Mouse (Mus musculus): ENCODE data around the gene AU018091. TPM values are rescaled to one million over a fixed set of nuclear protein-coding genes. Genes with fewer than 3 reads are reported as not detected.

The AU018091 gene
- polyA plus RNA-seq (2012; rRNA removed) (not detected in 2 replicates), polyA plus RNA-seq (2014; fragmentation: Nextera tagmentation; extraction: Ambion mirVana) (not detected in 2 replicates)

- Histone ChIP-seq H3K27ac (no peak within 1 kb of the TSS), H3K4me2 (ENCODE audit: low read depth) (no peak within 1 kb of the TSS), H3K27me3 (ENCODE audit: control insufficient read depth, insufficient read depth, low read length) (no peaks in the 10 kb centered on the region), H3K4me3 (ENCODE audit: insufficient read depth in 1 of 2, low read depth in 2 of 2, low read length in 2 of 2) (no peak within 1 kb of the TSS), H3K9me3 (ENCODE audit: control insufficient read depth, low read length) (no peaks in the 10 kb centered on the region), H3K36me3 (replicated peaks; ENCODE audit: control insufficient read depth, insufficient read depth, low read depth) (no peaks in the 10 kb centered on the region), H3K4me1 (replicated peaks; ENCODE audit: control insufficient read depth in 2 of 2, insufficient read depth in 2 of 2, low read length in 1 of 2) (no peaks in the 10 kb centered on the region), H3K9ac (replicated peaks) (no peak within 1 kb of the TSS)
- no peak for TF ChIP-seq EP300 (IDR thresholded peaks at IDR 0.05; ENCODE audit: low read depth)
- TF ChIP-seq CTCF (IDR thresholded peaks at IDR 0.05; ENCODE audit: low read depth): no peak
- 57% methylated on average over 3 of the region's 3 CpGs for WGBS (ENCODE audit: insufficient replicate concordance)
- DNase-seq (ENCODE audit: low read depth in 3 of 3, low spot score in 3 of 3) (no peak), ATAC-seq (ENCODE audit: insufficient read depth) (no peak)
Observed at GRCm38 (mm10) chr7:3168925-3169324, at the start of gene AU018091. TSS of gene AU018091 (minus strand) at chr7:3169203.

DNA sequence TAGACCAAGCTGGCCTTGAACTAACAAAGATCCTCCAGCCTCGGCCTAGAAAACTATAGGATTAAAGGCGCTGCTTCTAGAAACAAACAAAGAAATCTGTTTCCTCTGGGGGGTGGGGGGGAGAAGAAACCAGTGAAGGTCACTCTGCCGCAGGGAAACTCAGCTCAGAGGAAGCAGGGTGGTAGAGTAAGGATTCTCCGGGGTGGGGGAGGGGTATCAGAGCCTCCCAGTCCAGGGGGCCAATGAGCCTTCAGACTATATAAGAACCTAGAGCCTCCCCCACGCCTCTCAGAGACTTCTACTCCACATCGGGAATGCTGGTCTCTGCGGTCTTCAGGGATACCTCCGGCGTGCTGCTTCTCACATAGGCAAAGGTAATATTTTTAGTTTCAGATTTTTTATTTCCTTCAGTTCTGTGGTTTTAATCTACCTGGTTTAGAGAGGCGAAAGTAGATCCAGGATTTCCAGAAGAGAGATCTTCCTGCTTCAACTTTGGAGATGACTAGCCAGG, 48.6 kb upstream of the AU018091 start:
- no peak overlapping the region for H3K4me3 ChIP-seq (ENCODE audit: insufficient read depth in 1 of 2, low read depth in 2 of 2, low read length in 2 of 2)
- no peak overlapping the region for H3K4me2 ChIP-seq (ENCODE audit: low read depth)
- H3K9me3 ChIP-seq (ENCODE audit: control insufficient read depth, low read length): no peaks in the 10 kb centered on the region
- peaks cover 7% of the 10 kb centered on the region for H3K27me3 ChIP-seq (ENCODE audit: control insufficient read depth, insufficient read depth, low read length)
- no peak overlapping the region for H3K9ac ChIP-seq (replicated peaks)
- TF ChIP-seq CTCF (IDR thresholded peaks at IDR 0.05; ENCODE audit: low read depth) (no peak), EP300 (IDR thresholded peaks at IDR 0.05; ENCODE audit: low read depth) (no peak)
- ATAC-seq (ENCODE audit: insufficient read depth) (no peak), DNase-seq (ENCODE audit: low read depth in 3 of 3, low spot score in 3 of 3) (no peak)
- no peaks in the 10 kb centered on the region for H3K36me3 ChIP-seq (replicated peaks; ENCODE audit: control insufficient read depth, insufficient read depth, low read depth)
- WGBS (ENCODE audit: insufficient replicate concordance): 15% methylated on average over 10 of the region's 10 CpGs
- H3K27ac ChIP-seq: no peak overlapping the region
- 0 out of 4 replicates have a peak, but pooled peaks cover 0 to 2% of the 10 kb centered on the region in 2 experiments for H3K4me1 ChIP-seq (replicated peaks; ENCODE audit: control insufficient read depth in 2 of 2, insufficient read depth in 2 of 2, low read length in 1 of 2)

DNA sequence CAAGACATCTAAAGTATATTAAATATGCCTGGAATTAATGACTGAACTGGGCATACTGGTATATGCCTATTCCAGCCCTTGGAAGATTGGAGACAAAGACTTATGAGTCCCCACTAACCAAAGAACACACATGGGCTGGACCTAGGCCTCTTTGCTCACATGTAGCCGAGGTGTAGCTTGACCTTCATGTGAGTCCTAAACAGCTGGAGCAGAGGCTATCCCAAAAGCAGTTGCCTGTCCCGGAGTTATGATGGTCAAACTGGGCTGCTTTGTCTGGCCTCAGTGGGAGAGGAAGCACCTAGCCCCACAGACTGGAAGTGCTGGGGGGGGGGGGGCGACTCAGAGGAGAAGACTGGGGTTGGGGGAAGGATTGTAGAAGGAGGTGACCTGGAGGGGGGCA, 47.3 kb upstream of the AU018091 start:
- H3K4me1 ChIP-seq (replicated peaks; ENCODE audit: control insufficient read depth in 2 of 2, insufficient read depth in 2 of 2, low read length in 1 of 2): 0 out of 4 replicates have a peak, but pooled peaks cover 0 to 2% of the 10 kb centered on the region in 2 experiments
- no peak for TF ChIP-seq EP300 (IDR thresholded peaks at IDR 0.05; ENCODE audit: low read depth)
- no peak for TF ChIP-seq CTCF (IDR thresholded peaks at IDR 0.05; ENCODE audit: low read depth)
- no peak overlapping the region for H3K4me3 ChIP-seq (ENCODE audit: insufficient read depth in 1 of 2, low read depth in 2 of 2, low read length in 2 of 2)
- DNase-seq (ENCODE audit: low read depth in 3 of 3, low spot score in 3 of 3): no peak
- no peaks in the 10 kb centered on the region for H3K9me3 ChIP-seq (ENCODE audit: control insufficient read depth, low read length)
- H3K27ac ChIP-seq: no peak overlapping the region
- no peak for ATAC-seq (ENCODE audit: insufficient read depth)
- H3K4me2 ChIP-seq (ENCODE audit: low read depth): no peak overlapping the region
- peaks cover 7% of the 10 kb centered on the region for H3K27me3 ChIP-seq (ENCODE audit: control insufficient read depth, insufficient read depth, low read length)
- no peaks in the 10 kb centered on the region for H3K36me3 ChIP-seq (replicated peaks; ENCODE audit: control insufficient read depth, insufficient read depth, low read depth)
- H3K9ac ChIP-seq (replicated peaks): no peak overlapping the region
- 47% methylated on average over 3 of the region's 3 CpGs for WGBS (ENCODE audit: insufficient replicate concordance)

GRCm38 (mm10) chr7:3213557-3213956, 44.6 kb upstream of the AU018091 start:
- Histone ChIP-seq H3K4me2 (ENCODE audit: low read depth) (no peak overlapping the region), H3K27me3 (ENCODE audit: control insufficient read depth, insufficient read depth, low read length) (peaks cover under 1% of the 10 kb centered on the region; the same call in 1 of the 2 replicates), H3K9me3 (ENCODE audit: control insufficient read depth, low read length) (no peaks in the 10 kb centered on the region), H3K4me3 (ENCODE audit: insufficient read depth in 1 of 2, low read depth in 2 of 2, low read length in 2 of 2) (no peak overlapping the region), H3K27ac (no peak overlapping the region), H3K4me1 (replicated peaks; ENCODE audit: control insufficient read depth in 2 of 2, insufficient read depth in 2 of 2, low read length in 1 of 2) (no peaks in the 10 kb centered on the region), H3K9ac (replicated peaks) (no peak overlapping the region), H3K36me3 (replicated peaks; ENCODE audit: control insufficient read depth, insufficient read depth, low read depth) (no peaks in the 10 kb centered on the region)
- ATAC-seq (ENCODE audit: insufficient read depth) (no peak), DNase-seq (ENCODE audit: low read depth in 3 of 3, low spot score in 3 of 3) (no peak)
- TF ChIP-seq EP300 (IDR thresholded peaks at IDR 0.05; ENCODE audit: low read depth) (no peak), CTCF (IDR thresholded peaks at IDR 0.05; ENCODE audit: low read depth) (no peak)
- 24% methylated on average over 3 of the region's 3 CpGs for WGBS (ENCODE audit: insufficient replicate concordance)

DNA sequence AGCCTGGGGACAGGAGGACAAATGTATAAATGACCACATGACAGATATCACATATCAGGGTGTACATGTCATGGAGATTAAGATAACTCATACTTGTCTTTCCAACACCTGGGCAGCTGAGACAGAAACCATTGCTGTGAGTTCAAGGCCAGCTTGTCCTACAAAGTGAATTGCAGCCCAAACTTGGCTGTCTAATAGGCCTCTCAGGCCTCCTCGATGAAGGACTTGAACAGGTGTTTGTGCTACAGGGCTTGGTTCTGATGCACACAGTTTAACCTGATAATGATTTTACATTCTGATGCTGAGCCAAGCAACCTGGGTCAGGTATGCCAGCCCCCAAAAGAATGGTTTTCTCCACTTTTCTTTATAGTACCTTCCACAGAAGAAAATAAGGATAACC, 44.2 kb upstream of the AU018091 start:
- ATAC-seq (ENCODE audit: insufficient read depth): no peak
- H3K9me3 ChIP-seq (ENCODE audit: control insufficient read depth, low read length): no peaks in the 10 kb centered on the region
- H3K4me2 ChIP-seq (ENCODE audit: low read depth): no peak overlapping the region
- WGBS (ENCODE audit: insufficient replicate concordance): 42% methylated on average over 1 of the region's 1 CpGs
- H3K4me3 ChIP-seq (ENCODE audit: insufficient read depth in 1 of 2, low read depth in 2 of 2, low read length in 2 of 2): no peak overlapping the region
- no peak overlapping the region for H3K9ac ChIP-seq (replicated peaks)
- H3K27ac ChIP-seq: no peak overlapping the region
- TF ChIP-seq EP300 (IDR thresholded peaks at IDR 0.05; ENCODE audit: low read depth) (no peak), CTCF (IDR thresholded peaks at IDR 0.05; ENCODE audit: low read depth) (no peak)
- H3K4me1 ChIP-seq (replicated peaks; ENCODE audit: control insufficient read depth in 2 of 2, insufficient read depth in 2 of 2, low read length in 1 of 2): no peaks in the 10 kb centered on the region
- H3K27me3 ChIP-seq (ENCODE audit: control insufficient read depth, insufficient read depth, low read length): no peaks in the 10 kb centered on the region; the same call in 1 of the 2 replicates
- no peak for DNase-seq (ENCODE audit: low read depth in 3 of 3, low spot score in 3 of 3)
- H3K36me3 ChIP-seq (replicated peaks; ENCODE audit: control insufficient read depth, insufficient read depth, low read depth): no peaks in the 10 kb centered on the region
